Mouse (Mus musculus) heart, adult 2 months (tissue): ENCODE data around the gene Pcbp2. TPM values are rescaled to one million over a fixed set of nuclear protein-coding genes. Genes with fewer than 3 reads are reported as not detected.

Source experiments
- DNase-seq, 2 experiments: peaks; one replicate each; pipeline ENCODE4 v3.0.0; 2021
- H3K27ac ChIP-seq: fragments of 200-600 bp; 2 replicates; pipeline ENCODE4 v1.8.1; 2022
- H3K27me3 ChIP-seq: fragments of 200-500 bp; 2 replicates; pipeline ENCODE4 v1.6.1; 2012; ENCODE audit warnings: mild to moderate bottlenecking, low read length, inconsistent platforms, mixed read lengths; ENCODE audit not compliant: control insufficient read depth, insufficient read depth
- H3K36me3 ChIP-seq: fragments of 200-500 bp; 2 replicates; pipeline ENCODE4 v1.6.1; 2012; ENCODE audit warnings: low read length, inconsistent platforms; ENCODE audit not compliant: control insufficient read depth, insufficient read depth
- H3K4me1 ChIP-seq: fragments of 200-500 bp; 2 replicates; pipeline ENCODE4 v1.6.1; 2011; ENCODE audit warnings: low read length; ENCODE audit not compliant: control insufficient read depth, insufficient read depth
- H3K4me3 ChIP-seq: fragments of 200-600 bp; 2 replicates; pipeline ENCODE4 v1.8.1; 2022
- H3K79me2 ChIP-seq: fragments of 200-500 bp; replicated peaks from 2 replicates; pipeline ENCODE4 v1.6.1; 2012; ENCODE audit warnings: mild to moderate bottlenecking, inconsistent platforms, low read length, moderate library complexity, mixed read lengths; ENCODE audit not compliant: control insufficient read depth, insufficient read depth
- H3K9ac ChIP-seq: fragments of 200-500 bp; 2 replicates; pipeline ENCODE4 v1.6.1; 2012; ENCODE audit warnings: low read depth, mild to moderate bottlenecking, control low read depth, inconsistent platforms, low read length, mixed read lengths
- CTCF ChIP-seq: fragments of 200-600 bp; IDR thresholded peaks from 2 replicates; pipeline ENCODE4 v1.8.1; 2022; ENCODE audit warnings: antibody characterized with exemption, mild to moderate bottlenecking, moderate library complexity
- EP300 ChIP-seq: fragments of 200-500 bp; IDR thresholded peaks from 2 replicates; pipeline ENCODE4 v1.6.1; 2011; ENCODE audit warnings: low read depth, low read length, control low read depth; ENCODE audit not compliant: insufficient read depth
- POLR2A ChIP-seq: fragments of 200-500 bp; IDR thresholded peaks from 2 replicates; pipeline ENCODE4 v1.6.1; 2011; ENCODE audit warnings: mild to moderate bottlenecking, low read depth, low read length, control low read depth; ENCODE audit not compliant: insufficient read depth
- WGBS: fragments of 180-500 bp; shearing (Covaris S2); methylation state at CpG from one replicate; pipeline ENCODE4 v1.1.7; 2018; 5-methylcytosine and 5-hydroxymethylcytosine counted together
- intact Hi-C: fragments of 180-260 bp; cut with DNase I; formaldehyde crosslinking; loops from one replicate; pipeline ENCODE4 v1.15.1; 2025
- polyA plus RNA-seq: library from polyadenylated mRNA; depleted of rRNA; stranded (reverse); fragments of >200 nt; gene quantifications from 2 replicates; pipeline ENCODE4 v1.2.3, GENCODE M21; 2012
- total RNA-seq, 2 experiments: library from RNA; stranded (reverse); gene quantifications; 2 replicates each; pipeline ENCODE4 v1.2.3; 2021

The Pcbp2 gene
- total and polyA plus RNA-seq, 3 experiments = 384 to 494 (median 442) TPM

DNA sequence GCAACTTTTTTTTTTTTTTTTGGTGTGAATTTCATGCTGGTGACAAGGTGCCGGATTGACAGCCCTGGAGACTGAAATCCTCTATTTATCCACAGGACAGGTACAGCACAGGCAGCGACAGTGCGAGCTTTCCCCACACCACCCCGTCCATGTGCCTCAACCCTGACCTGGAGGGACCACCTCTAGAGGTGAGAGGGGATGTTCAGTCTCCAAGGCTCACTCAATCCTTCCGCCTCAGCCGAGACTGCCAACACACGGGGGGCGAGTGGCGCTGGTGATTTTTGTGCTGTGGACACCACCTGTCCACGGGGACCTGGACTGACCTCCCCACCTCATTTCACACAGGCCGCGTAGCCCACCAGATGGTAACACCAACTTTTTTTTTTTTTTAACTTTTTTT is 15.5 kb downstream of the Pcbp2 start:
- no peak overlapping the region for H3K4me3 ChIP-seq
- H3K36me3 ChIP-seq = peaks cover 44% of the 10 kb centered on the region
- peaks cover 3% of the 10 kb centered on the region; the same call in 1 of the 2 replicates for H3K79me2 ChIP-seq
- intact Hi-C loops = no loop called here
- H3K27me3 ChIP-seq = no peaks in the 10 kb centered on the region
- no peak for DNase-seq
- no peak overlapping the region for H3K9ac ChIP-seq
- TF ChIP-seq CTCF (no peak), POLR2A (no peak), EP300 (no peak)
- WGBS = 84% methylated on average over 12 of the region's 12 CpGs
- H3K27ac ChIP-seq = no peak overlapping the region
- H3K4me1 ChIP-seq = peaks cover 1% of the 10 kb centered on the region; the same call in 1 of the 2 replicates

DNA sequence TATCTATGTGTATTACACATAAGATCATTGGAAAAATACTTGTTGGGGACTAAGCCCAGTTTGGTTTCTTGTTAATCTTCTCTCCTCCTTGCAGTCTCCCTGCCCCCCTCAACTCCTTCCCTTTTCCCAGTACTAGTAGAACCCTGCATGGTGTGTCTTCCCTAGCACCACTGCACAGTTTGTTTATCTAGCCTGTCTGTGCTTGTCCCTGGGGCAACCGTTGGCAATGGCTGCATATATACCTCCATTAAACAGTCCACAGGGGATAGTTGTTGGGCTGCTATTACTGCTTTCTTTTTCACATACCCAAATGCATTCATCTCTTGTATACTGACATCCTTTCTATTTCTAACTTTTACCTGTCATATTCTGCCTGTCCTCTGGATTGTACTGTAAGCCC is 17.3 kb downstream of the Pcbp2 start:
- Histone ChIP-seq H3K36me3 (peaks cover 42% of the 10 kb centered on the region), H3K9ac (no peak overlapping the region), H3K79me2 (peaks cover 3% of the 10 kb centered on the region; the same call in 1 of the 2 replicates), H3K4me1 (peaks cover 1% of the 10 kb centered on the region; the same call in 1 of the 2 replicates), H3K27ac (no peak overlapping the region), H3K4me3 (no peak overlapping the region), H3K27me3 (no peaks in the 10 kb centered on the region)
- DNase-seq = no peak
- intact Hi-C loops = no loop called here
- TF ChIP-seq POLR2A (no peak), EP300 (no peak), CTCF (no peak)
- 35% methylated on average over 1 of the region's 1 CpGs for WGBS

DNA sequence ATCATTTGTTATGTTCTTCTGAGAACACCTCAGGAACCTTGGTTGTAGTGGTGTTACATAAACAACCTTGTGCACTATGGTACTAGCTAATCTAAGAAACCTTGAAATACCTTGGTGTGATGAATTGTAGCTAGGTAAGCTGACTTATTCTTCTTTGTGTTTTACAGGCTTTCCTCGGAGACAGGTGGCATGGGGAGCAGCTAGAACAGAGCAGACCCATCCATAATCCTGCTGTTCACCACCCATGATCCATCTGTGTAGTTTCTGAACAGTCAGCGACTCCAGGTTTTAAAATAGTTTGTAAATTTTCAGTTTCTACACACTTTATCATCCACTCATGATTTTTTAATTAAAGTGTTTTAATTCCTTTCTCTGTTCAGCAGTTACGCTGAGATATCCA is 28.0 kb downstream of the Pcbp2 start:
- Histone ChIP-seq H3K4me1 (no peaks in the 10 kb centered on the region), H3K9ac (no peak overlapping the region), H3K4me3 (no peak overlapping the region), H3K36me3 (peaks cover 20% of the 10 kb centered on the region), H3K27ac (no peak overlapping the region), H3K79me2 (peaks cover 1% of the 10 kb centered on the region; the same call in 1 of the 2 replicates), H3K27me3 (no peaks in the 10 kb centered on the region)
- TF ChIP-seq CTCF = no peak
- no peak for TF ChIP-seq POLR2A
- no peak for TF ChIP-seq EP300
- intact Hi-C loops = no loop called here
- 86% methylated on average over 3 of the region's 3 CpGs for WGBS
- DNase-seq = no peak

DNA sequence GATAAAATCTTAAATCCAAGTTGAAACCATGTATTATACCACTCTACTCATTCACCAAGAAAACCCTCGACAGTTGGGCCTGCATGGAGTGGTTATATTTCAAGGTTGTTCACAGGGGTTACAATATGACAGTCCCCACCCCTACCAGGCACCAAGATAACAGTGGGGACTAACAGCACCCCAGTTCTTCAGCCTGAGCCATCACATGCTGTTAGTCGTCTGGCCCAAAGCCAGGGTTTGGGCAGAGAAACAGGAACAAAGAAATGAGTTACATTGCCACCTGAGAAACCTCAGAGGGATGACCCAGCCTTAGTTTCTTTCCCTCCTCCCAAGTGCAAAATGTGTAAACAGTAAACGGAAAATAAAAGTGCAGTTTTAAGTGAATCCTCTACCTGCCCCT is 29.0 kb downstream of the Pcbp2 start:
- no peak for DNase-seq
- Histone ChIP-seq H3K27me3 (no peaks in the 10 kb centered on the region), H3K79me2 (no peaks in the 10 kb centered on the region), H3K9ac (no peak overlapping the region), H3K4me3 (no peak overlapping the region), H3K36me3 (peaks cover 17% of the 10 kb centered on the region), H3K27ac (no peak overlapping the region), H3K4me1 (no peaks in the 10 kb centered on the region)
- 60% methylated on average over 3 of the region's 3 CpGs for WGBS
- TF ChIP-seq CTCF (no peak), POLR2A (no peak), EP300 (no peak)
- intact Hi-C loops = no loop called here

DNA sequence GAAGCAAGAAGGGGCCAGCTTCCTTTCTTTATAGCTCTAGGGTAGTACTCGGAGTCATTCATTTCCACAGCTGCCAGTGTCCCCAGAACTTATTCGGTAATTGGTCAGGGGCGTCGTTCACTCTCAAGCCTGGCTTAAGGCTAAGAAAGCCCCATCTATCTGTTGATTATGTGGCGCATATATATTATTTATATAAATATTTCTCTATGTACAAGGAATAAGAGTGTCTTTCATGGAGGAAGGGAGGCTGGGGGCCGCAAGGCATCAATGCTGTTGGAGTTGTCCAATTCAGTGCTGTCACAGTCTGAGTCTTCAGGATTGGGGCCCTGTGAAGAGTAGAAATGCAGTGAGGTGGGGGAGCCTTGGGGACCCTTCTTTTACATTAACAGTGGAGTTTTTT is 29.5 kb downstream of the Pcbp2 start:
- Histone ChIP-seq H3K9ac (no peak overlapping the region), H3K36me3 (peaks cover 14% of the 10 kb centered on the region), H3K4me1 (no peaks in the 10 kb centered on the region), H3K4me3 (no peak overlapping the region), H3K27me3 (no peaks in the 10 kb centered on the region), H3K79me2 (no peaks in the 10 kb centered on the region), H3K27ac (no peak overlapping the region)
- no peak for DNase-seq
- 86% methylated on average over 6 of the region's 6 CpGs for WGBS
- intact Hi-C loops = no loop called here
- TF ChIP-seq CTCF = no peak
- no peak for TF ChIP-seq POLR2A
- no peak for TF ChIP-seq EP300

DNA sequence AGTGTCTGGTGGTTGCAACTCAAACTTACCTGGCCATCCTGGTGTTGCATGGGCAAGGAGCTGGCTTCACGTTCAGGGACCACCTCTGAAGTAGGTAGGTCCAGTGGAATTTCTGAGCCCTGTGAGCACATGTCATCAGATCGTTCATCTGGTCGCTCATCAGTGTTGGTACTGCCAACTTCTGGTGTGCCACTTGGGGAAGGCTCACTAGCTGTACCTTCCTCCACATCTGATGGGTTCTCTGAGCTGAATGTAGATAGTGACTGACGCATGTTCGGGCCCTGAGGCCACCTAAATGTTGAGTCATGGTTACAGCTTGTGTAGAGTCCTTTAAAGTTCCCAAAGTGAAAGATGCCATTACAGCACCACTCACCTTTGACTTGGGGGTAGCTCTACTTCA is 30.1 kb downstream of the Pcbp2 start:
- H3K4me1 ChIP-seq = no peaks in the 10 kb centered on the region; the same call in 1 of the 2 replicates
- no peak for DNase-seq
- H3K27me3 ChIP-seq = no peaks in the 10 kb centered on the region
- TF ChIP-seq EP300 = no peak
- TF ChIP-seq POLR2A = no peak
- TF ChIP-seq CTCF = no peak
- no peak overlapping the region for H3K27ac ChIP-seq
- H3K79me2 ChIP-seq = no peaks in the 10 kb centered on the region
- intact Hi-C loops = no loop called here
- 77% methylated on average over 5 of the region's 5 CpGs for WGBS
- peaks cover 12% of the 10 kb centered on the region for H3K36me3 ChIP-seq
- H3K9ac ChIP-seq = no peak overlapping the region
- no peak overlapping the region for H3K4me3 ChIP-seq
